Mouse (Mus musculus) stomach, postnatal 0 days (tissue): ENCODE measurements around the gene Ippk. TPM values are rescaled to one million over a fixed set of nuclear protein-coding genes. Genes with fewer than 3 reads are reported as not detected.

Experiments used
- ATAC-seq: fragments of 200-750 bp; cut with Nextera tagmentation; 2 replicates; pipeline ENCODE4 v1.8.0; 2017; ENCODE audit not compliant: low FRiP score, low TSS enrichment
- DNase-seq: peaks from one replicate; pipeline ENCODE4 v3.0.0-alpha.2; 2016; ENCODE audit warnings: low spot score
- H3K27ac ChIP-seq: fragments of 300-500 bp; sonication (generic); replicated peaks from 2 replicates; pipeline ENCODE4 v1.5.1; 2014; ENCODE audit warnings: mild to moderate bottlenecking, control low read depth
- H3K27me3 ChIP-seq: fragments of 300-500 bp; sonication (generic); 2 replicates; pipeline ENCODE4 v1.6.1; 2014; ENCODE audit warnings: low read length; ENCODE audit not compliant: control insufficient read depth, insufficient read depth
- H3K36me3 ChIP-seq: fragments of 300-500 bp; sonication (generic); 2 replicates; pipeline ENCODE4 v1.6.1; 2014; ENCODE audit warnings: low read length, mixed read lengths; ENCODE audit not compliant: control insufficient read depth, insufficient read depth
- H3K4me1 ChIP-seq: fragments of 300-500 bp; sonication (generic); replicated peaks from 2 replicates; pipeline ENCODE4 v1.6.1; 2014; ENCODE audit warnings: antibody characterized with exemption; ENCODE audit not compliant: control insufficient read depth, insufficient read depth
- H3K4me2 ChIP-seq: fragments of 300-500 bp; sonication (generic); replicated peaks from 2 replicates; pipeline ENCODE4 v1.6.1; 2014; ENCODE audit warnings: low read depth, mild to moderate bottlenecking, control low read depth, moderate library complexity
- H3K4me3 ChIP-seq: fragments of 300-500 bp; sonication (generic); 2 replicates; pipeline ENCODE4 v1.5.1; 2014; ENCODE audit warnings: low read depth, low read length, control low read depth
- H3K9ac ChIP-seq: fragments of 300-500 bp; sonication (generic); 2 replicates; pipeline ENCODE4 v1.6.1; 2014; ENCODE audit warnings: mild to moderate bottlenecking, low read length, control low read depth, mixed read lengths
- H3K9me3 ChIP-seq: fragments of 300-500 bp; sonication (generic); 2 replicates; pipeline ENCODE4 v1.6.1; 2016; ENCODE audit warnings: low read length; ENCODE audit not compliant: control insufficient read depth
- CTCF ChIP-seq: IDR thresholded peaks from 2 replicates; pipeline ENCODE4 v1.5.1; 2016; ENCODE audit warnings: antibody characterized with exemption, low read depth, mild to moderate bottlenecking, moderate library complexity
- EP300 ChIP-seq: optimal IDR thresholded peaks from 2 replicates; pipeline ENCODE3; 2016; ENCODE audit warnings: antibody characterized with exemption
- WGBS: fragments of 180-500 bp; shearing (Covaris S2); extraction: QIAGEN DNeasy Blood & Tissue Kit; methylation state at CpG from one replicate; pipeline ENCODE4 v1.1.7; 2014; 5-methylcytosine and 5-hydroxymethylcytosine counted together
- polyA plus RNA-seq: library from polyadenylated mRNA; unstranded; fragments of >200 nt; fragmentation: Nextera tagmentation; extraction: Ambion mirVana; gene quantifications from 2 replicates; pipeline ENCODE4 v1.2.1, GENCODE M21; 2015

The Ippk gene
- polyA plus RNA-seq, 1 experiment from 2014 or later, result 22.1 TPM

DNA sequence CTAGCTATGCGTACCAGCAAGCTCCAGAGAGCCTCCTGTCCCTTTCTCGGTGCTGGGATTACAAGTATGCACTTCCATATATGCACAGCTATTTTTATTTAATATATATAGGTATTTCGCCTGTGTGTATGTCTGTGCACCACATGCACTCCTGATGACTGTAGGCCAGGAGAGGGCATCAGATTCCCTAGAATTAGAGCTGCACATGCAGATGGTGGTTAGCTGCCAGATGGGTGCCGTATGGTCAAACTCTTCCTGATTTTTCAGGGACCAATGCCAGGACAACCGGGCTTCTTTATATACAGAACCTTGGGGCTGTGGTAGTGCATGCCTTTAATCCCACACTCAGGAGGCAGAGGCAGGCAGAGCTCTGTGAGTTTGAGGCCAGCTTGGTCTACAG, 48.0 kb downstream of the Ippk start:
- peak; percentile 40; the same call in 1 of the 2 replicates for TF ChIP-seq CTCF
- TF ChIP-seq EP300, result no peak
- H3K27me3 ChIP-seq, result no peaks in the 10 kb centered on the region
- no peak overlapping the region for H3K9ac ChIP-seq
- no peaks in the 10 kb centered on the region for H3K4me1 ChIP-seq
- no peaks in the 10 kb centered on the region for H3K9me3 ChIP-seq
- 0 out of 2 replicates have a peak, but pooled peaks cover 2% of the 10 kb centered on the region for H3K36me3 ChIP-seq
- ATAC-seq (peak; percentile 32; the same call in 1 of the 2 replicates), DNase-seq (no peak)
- H3K4me3 ChIP-seq, result no peak overlapping the region
- 83% methylated on average over 5 of the region's 5 CpGs for WGBS
- no peak overlapping the region for H3K27ac ChIP-seq
- H3K4me2 ChIP-seq, result no peak overlapping the region

DNA sequence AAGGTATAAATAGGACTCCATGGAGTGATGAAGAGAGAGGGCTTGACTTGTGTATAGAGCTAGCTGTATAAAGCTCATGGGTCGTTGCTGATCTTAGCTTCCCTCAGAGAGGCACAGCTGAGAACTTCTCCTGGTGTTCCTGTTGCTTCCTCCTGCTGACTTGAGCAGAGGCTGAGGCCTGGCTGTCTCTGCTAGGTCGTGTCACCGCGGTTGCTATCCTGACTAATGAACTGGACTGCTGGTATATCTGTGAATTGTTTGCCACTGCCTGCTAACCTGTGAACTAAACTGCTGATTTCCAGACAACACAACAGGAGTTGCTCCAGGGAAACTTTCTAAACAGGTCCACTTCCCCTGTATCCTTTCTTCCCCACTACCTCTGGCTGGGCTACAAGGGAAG, 49.3 kb downstream of the Ippk start:
- Histone ChIP-seq H3K9me3 (no peaks in the 10 kb centered on the region), H3K9ac (no peak overlapping the region), H3K36me3 (no peaks in the 10 kb centered on the region), H3K4me2 (no peak overlapping the region), H3K27me3 (no peaks in the 10 kb centered on the region), H3K27ac (no peak overlapping the region), H3K4me1 (no peaks in the 10 kb centered on the region), H3K4me3 (no peak overlapping the region)
- ATAC-seq (no peak), DNase-seq (no peak)
- no peak for TF ChIP-seq CTCF
- TF ChIP-seq EP300, result no peak
- WGBS, result 77% methylated on average over 4 of the region's 4 CpGs

DNA sequence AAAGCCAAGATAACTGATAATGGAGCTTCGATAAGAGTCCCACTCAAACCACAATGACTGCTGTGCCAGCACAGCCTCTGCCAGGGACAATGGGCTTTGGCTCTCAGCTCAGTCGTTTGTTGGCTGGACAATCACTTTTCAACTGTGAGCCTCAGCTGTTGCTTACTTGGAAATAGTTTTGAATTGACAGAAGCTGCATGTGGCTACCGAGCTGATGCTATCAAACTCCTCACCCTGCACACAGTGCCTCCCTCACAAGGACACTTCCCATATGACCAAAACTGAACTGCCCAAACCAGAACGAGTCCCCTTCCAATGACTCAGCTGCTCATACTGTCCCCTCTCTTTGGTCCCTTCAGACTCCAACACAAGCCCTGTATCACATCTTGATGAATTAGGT, 49.8 kb downstream of the Ippk start:
- no peak overlapping the region for H3K4me3 ChIP-seq
- H3K27me3 ChIP-seq, result no peaks in the 10 kb centered on the region
- TF ChIP-seq CTCF (no peak), EP300 (no peak)
- no peaks in the 10 kb centered on the region for H3K9me3 ChIP-seq
- 52% methylated on average over 4 of the region's 4 CpGs for WGBS
- no peaks in the 10 kb centered on the region for H3K4me1 ChIP-seq
- no peak overlapping the region for H3K27ac ChIP-seq
- no peaks in the 10 kb centered on the region for H3K36me3 ChIP-seq
- DNase-seq, result no peak
- no peak for ATAC-seq
- H3K9ac ChIP-seq, result no peak overlapping the region
- no peak overlapping the region for H3K4me2 ChIP-seq

DNA sequence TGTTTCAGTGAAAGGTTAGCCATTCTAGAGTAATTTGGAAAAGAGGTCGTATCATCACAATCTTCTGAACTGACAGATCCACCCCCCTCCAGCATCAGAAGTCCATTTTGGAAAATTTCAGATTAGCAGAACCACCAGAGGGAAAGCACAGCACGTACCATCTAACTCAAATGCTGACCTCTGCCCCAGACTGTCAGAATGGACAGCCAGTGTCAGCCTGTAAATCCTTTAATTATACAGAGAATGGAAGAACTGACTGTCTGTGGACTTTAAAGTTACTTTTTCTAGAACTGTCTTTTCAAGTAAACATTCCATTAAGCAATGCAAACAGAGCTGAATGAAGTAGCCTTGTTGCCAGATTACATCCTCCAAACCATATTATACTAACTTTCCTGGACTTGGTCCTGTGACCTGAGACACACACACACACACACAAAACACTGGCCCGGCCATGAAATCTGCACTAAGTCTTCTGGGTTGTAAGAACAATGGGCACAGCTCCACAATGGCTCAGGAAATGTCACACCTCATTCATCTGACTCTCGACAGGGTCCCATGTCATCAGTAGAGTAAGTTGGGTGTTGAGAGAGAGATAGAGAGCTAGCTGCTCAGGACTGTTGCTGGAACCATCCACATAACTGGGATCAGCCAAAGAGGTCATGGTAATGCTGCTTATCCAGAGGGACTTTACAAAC, 51.1 kb downstream of the Ippk start:
- no peak overlapping the region for H3K4me2 ChIP-seq
- H3K4me1 ChIP-seq, result no peaks in the 10 kb centered on the region
- TF ChIP-seq CTCF, result peak; percentile 27; the same call in 1 of the 2 replicates
- no peak for TF ChIP-seq EP300
- WGBS, result 36% methylated on average over 4 of the region's 4 CpGs
- no peak for DNase-seq
- H3K27me3 ChIP-seq, result no peaks in the 10 kb centered on the region
- H3K9me3 ChIP-seq, result no peaks in the 10 kb centered on the region
- H3K36me3 ChIP-seq, result no peaks in the 10 kb centered on the region
- no peak; the same call in 1 of the 2 replicates for ATAC-seq
- no peak overlapping the region for H3K9ac ChIP-seq
- no peak overlapping the region for H3K4me3 ChIP-seq
- no peak overlapping the region; the same call in 1 of the 2 replicates for H3K27ac ChIP-seq

DNA sequence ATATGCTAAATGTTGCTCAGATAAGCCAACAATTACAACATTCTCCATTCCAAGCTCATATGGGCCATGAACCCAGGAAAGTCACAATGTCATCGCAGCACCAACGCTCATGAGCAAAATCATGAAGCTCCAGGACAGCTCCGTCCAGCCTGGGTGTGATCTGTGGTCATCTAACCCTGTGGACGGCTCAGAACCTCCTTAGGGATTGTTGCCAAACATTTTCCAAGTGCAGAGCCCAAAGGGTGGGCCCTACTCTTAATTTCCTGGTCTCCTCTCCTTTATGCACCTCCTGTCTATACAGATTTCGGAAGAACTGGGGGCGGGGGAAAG, 51.6 kb downstream of the Ippk start:
- no peak for ATAC-seq
- Histone ChIP-seq H3K4me1 (no peaks in the 10 kb centered on the region), H3K36me3 (no peaks in the 10 kb centered on the region), H3K27ac (peak overlapping the region; percentile 36; the same call in 1 of the 2 replicates), H3K4me3 (no peak overlapping the region), H3K9me3 (no peaks in the 10 kb centered on the region), H3K27me3 (no peaks in the 10 kb centered on the region), H3K4me2 (no peak overlapping the region), H3K9ac (no peak overlapping the region)
- TF ChIP-seq CTCF (no peak), EP300 (no peak)
- DNase-seq, result no peak
- 85% methylated on average over 6 of the region's 6 CpGs for WGBS

DNA sequence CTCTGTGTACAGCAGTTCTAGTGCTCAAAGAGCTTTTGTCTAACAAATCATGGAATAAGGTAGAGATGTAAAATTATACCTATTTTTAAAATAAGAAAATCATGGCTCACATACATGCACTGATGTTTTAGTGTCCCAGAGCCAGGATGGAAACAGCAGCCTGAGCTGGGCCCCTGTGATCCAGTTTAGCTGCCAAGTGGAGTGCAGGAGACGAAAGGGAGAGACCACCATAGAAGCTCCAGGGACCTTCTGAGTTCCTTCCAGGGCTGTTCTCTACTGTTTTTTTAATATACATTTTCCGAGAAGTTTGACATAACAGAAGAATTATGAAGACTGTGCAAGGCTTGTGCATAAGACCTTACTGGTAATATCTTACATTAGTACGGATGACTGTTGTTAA, 56.8 kb downstream of the Ippk start:
- no peaks in the 10 kb centered on the region for H3K9me3 ChIP-seq
- DNase-seq (no peak), ATAC-seq (no peak)
- H3K27me3 ChIP-seq, result no peaks in the 10 kb centered on the region
- no peak overlapping the region for H3K4me2 ChIP-seq
- no peaks in the 10 kb centered on the region for H3K36me3 ChIP-seq
- TF ChIP-seq EP300 (no peak), CTCF (no peak)
- peak overlapping the region; percentile 36 for H3K27ac ChIP-seq
- 49% methylated on average over 3 of the region's 3 CpGs for WGBS
- H3K4me1 ChIP-seq, result no peaks in the 10 kb centered on the region; the same call in 1 of the 2 replicates
- no peak overlapping the region for H3K4me3 ChIP-seq
- no peak overlapping the region for H3K9ac ChIP-seq
